ENCODE assay signal across 27 mouse cellular contexts in the genomic region with DNA sequence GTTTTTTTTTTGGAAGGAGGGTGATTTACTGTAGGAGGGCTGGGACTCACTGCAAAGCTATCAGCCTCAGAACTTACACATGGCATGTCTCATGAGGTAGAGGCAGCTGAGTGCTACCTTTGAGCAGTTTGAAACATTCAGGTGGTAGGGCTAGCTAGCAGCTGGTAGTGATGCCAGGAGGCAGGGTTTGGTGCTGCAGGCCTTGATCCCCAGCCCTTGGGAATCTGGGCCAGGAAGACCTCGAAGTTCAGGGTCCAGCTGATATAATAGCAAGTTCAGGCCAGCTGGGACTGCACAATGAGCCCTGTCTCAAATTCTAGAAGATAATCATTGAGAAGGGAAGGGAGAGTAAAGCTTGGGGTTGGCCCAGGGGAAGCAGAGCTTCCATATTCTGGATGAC. TPM values are rescaled to one million over a fixed set of nuclear protein-coding genes. Genes with fewer than 3 reads are reported as not detected.
DNase-seq lines count a peak whose midpoint lies in the region; TF ChIP-seq lines count a peak whose summit lies in the region.
"Had no signal": no experiment of that assay in that cellular context is flagged by ENCODE, and none has a peak within 500 bp of the region (broad histone marks: within the 10 kb centered on the region; RNA-seq: fewer than 3 reads in every experiment).

No protein-coding gene starts in this region.

- WGBS in liver, adult 2 months: 32% methylated on average over 1 of the region's 1 CpGs

- DNase-seq in adrenal gland, adult 2 months: peak; percentile 57
- no peak for DNase-seq in adrenal gland, postnatal 4 days (ENCODE audit: low spot score in 2 of 2)
- peak; percentile 63 for DNase-seq in adrenal gland, adult 8-10 months
- DNase-seq in adrenal gland, postnatal 25 days: no peak
- DNase-seq in layer of hippocampus, adult 2 months (ENCODE audit: low spot score in 2 of 2): no peak
- no peak for DNase-seq in layer of hippocampus, adult 9-10 months (ENCODE audit: low spot score)
- DNase-seq in liver, adult 2 months (ENCODE audit: extremely low read depth, low read depth, low spot score): peak; percentile 36
- no peak for DNase-seq in liver
- DNase-seq: adrenal gland, postnatal 10 days; adrenal gland, postnatal 14 days; B cell, adult 2 months; cerebellum, adult 11 months; cerebellum, adult 11-12 months; cerebellum, adult 18-20 months; cerebellum, adult 2 months; cerebellum, adult 8-10 months; cerebellum, adult 9-10 months had no signal

- TF ChIP-seq CTCF in layer of hippocampus, adult 2 months (conservative IDR thresholded peaks at IDR 0.05): no peak
- no peak for TF ChIP-seq CTCF in liver, adult 2 months (IDR thresholded peaks at IDR 0.05; ENCODE audit: low read depth, low read length)

- H3K27ac ChIP-seq in layer of hippocampus, adult 2 months: peak overlapping the region; percentile 82
- H3K27ac ChIP-seq in liver, adult 2 months (replicated peaks; ENCODE audit: insufficient read depth, low read depth, low read length): no peak overlapping the region

- no peaks in the 10 kb centered on the region for H3K79me2 ChIP-seq in liver, adult 2 months (ENCODE audit: control insufficient read depth, insufficient read depth, low read length)

- no peak overlapping the region for H3K4me3 ChIP-seq in layer of hippocampus, adult 2 months
- H3K4me3 ChIP-seq in liver, adult 2 months (ENCODE audit: insufficient read depth, low read depth, low read length): no peak overlapping the region

- no peak overlapping the region for H3K9ac ChIP-seq in liver, adult 2 months (ENCODE audit: low read depth, low read length)

- no peak for TF ChIP-seq POLR2A in liver, adult 2 months (IDR thresholded peaks at IDR 0.05; ENCODE audit: extremely low read depth, insufficient read depth, low read length)

- H3K27me3 ChIP-seq in liver, adult 2 months (ENCODE audit: control insufficient read depth, insufficient read depth, low read length): no peaks in the 10 kb centered on the region
- H3K27me3 ChIP-seq: CH12.LX had no signal

- peaks cover 6% of the 10 kb centered on the region; the same call in 1 of the 2 replicates for H3K4me1 ChIP-seq in liver, adult 2 months (ENCODE audit: control insufficient read depth, insufficient read depth, low read length)

- no peaks in the 10 kb centered on the region for H3K36me3 ChIP-seq in liver, adult 2 months (ENCODE audit: control insufficient read depth, insufficient read depth, low read length)
- H3K36me3 ChIP-seq: G1E had no signal

RNA-seq across cellular contexts. Expression of gene Gm20509, which starts 2.9 kb away (rescaled TPM):
- total RNA-seq in adrenal gland, adult 2 months (2021): under 1 TPM in 1 of 2 experiments, not detected in 1; 0.29 TPM
- not detected in 2 replicates for polyA plus RNA-seq in adrenal gland, adult 2 months (2012; rRNA removed)
- not detected for total RNA-seq in adrenal gland, postnatal 4 days (2021)
- total RNA-seq in adrenal gland, adult 8-10 months (2022): under 1 TPM in 3 of 4 experiments, not detected in 1; 0.26 to 0.42 (median 0.35) TPM
- 0.49 TPM in 1 of 2 replicates, not detected in the other for total RNA-seq in adrenal gland, postnatal 25 days (2021)
- under 1 TPM in 1 of 2 experiments, not detected in 1; 0.91 TPM for total RNA-seq in layer of hippocampus, adult 2 months (2021)
- total RNA-seq in liver, adult 2 months (2014; rRNA removed): not detected in 2 replicates
- not detected in 2 replicates for polyA plus RNA-seq in liver, adult 2 months (2012; rRNA removed)
- total RNA-seq: adrenal gland, adult 18-20 months; adrenal gland, postnatal 10 days; adrenal gland, postnatal 14 days; CH12.LX; ES-E14; G1E; MEL had no signal
- polyA plus RNA-seq: activated CD4-positive, CD25-positive, alpha-beta regulatory T cell, adult 4 months; C2C12; CD4-positive, CD25-positive, alpha-beta regulatory T cell, adult 4 months; cerebellum, adult 2 months; G1E; Patski had no signal

RNA-seq across cellular contexts. Expression of gene Khdc3, which starts 3.5 kb away (rescaled TPM):
- under 1 TPM in 1 of 2 experiments, not detected in 1; 0.48 TPM for total RNA-seq in adrenal gland, adult 2 months (2021)
- polyA plus RNA-seq in adrenal gland, adult 2 months (2012; rRNA removed): 0.25 and 0.33 TPM in 2 replicates
- 1 to 10 TPM; 1.3 to 1.5 TPM for total RNA-seq in adrenal gland, postnatal 4 days (2021)
- 1 to 10 TPM in 2 of 4 experiments, under 1 TPM in 2; 0.51 to 2.6 (median 1.0) TPM for total RNA-seq in adrenal gland, adult 8-10 months (2022)
- 1.00 and 2.0 TPM in 2 replicates for total RNA-seq in adrenal gland, postnatal 25 days (2021)
- total RNA-seq in layer of hippocampus, adult 2 months (2021): 1 to 10 TPM; 3.8 to 5.4 TPM
- not detected in 2 replicates for total RNA-seq in liver, adult 2 months (2014; rRNA removed)
- 0.07 TPM in 1 of 2 replicates, not detected in the other for polyA plus RNA-seq in liver, adult 2 months (2012; rRNA removed)
- total RNA-seq: MEL had no signal
- polyA plus RNA-seq: brain, embryonic 14.5 days; C2C12; Patski had no signal

RNA-seq across cellular contexts. Expression of gene Rsl24d1, which starts 8.1 kb away (rescaled TPM):
- total RNA-seq in adrenal gland, adult 2 months (2021): 10 to 100 TPM; 53.3 to 61.1 TPM
- 4.7 and 6.6 TPM in 2 replicates for polyA plus RNA-seq in adrenal gland, adult 2 months (2012; rRNA removed)
- total RNA-seq in adrenal gland, postnatal 4 days (2021): 10 to 100 TPM; 71.7 to 73.9 TPM
- total RNA-seq in adrenal gland, adult 8-10 months (2022): 10 to 100 TPM; 55.1 to 76.7 (median 67.0) TPM
- 60.6 and 64.2 TPM in 2 replicates for total RNA-seq in adrenal gland, postnatal 25 days (2021)
- total RNA-seq in layer of hippocampus, adult 2 months (2021): 10 to 100 TPM; 63.2 to 66.6 TPM
- total RNA-seq in liver, adult 2 months (2014; rRNA removed): 31.3 and 34.9 TPM in 2 replicates
- polyA plus RNA-seq in liver, adult 2 months (2012; rRNA removed): 11.2 and 11.9 TPM in 2 replicates

Comparison
In these comparisons a context has a peak if more than half of its experiments do, and no peak if none do; other contexts are left out.
1. DNase-seq: peak in adrenal gland, adult 2 months (single experiment), adrenal gland, adult 8-10 months (single experiment) and liver, adult 2 months (single experiment); none in adrenal gland, postnatal 4 days (0 of 2), adrenal gland, postnatal 25 days (single experiment), layer of hippocampus, adult 2 months (0 of 2), layer of hippocampus, adult 9-10 months (single experiment) and liver (single experiment).